Mouse (Mus musculus) hindbrain, embryonic 10.5 days (tissue): ENCODE results near the gene Usp10. TPM values are rescaled to one million over a fixed set of nuclear protein-coding genes. Genes with fewer than 3 reads are reported as not detected.

Source experiments
- DNase-seq: peaks from one replicate; pipeline ENCODE4 v3.0.0-alpha.2; 2017; ENCODE audit warnings: low spot score
- H3K27ac ChIP-seq: fragments of 300-500 bp; sonication (generic); 2 replicates; pipeline ENCODE4 v1.5.1; 2016; ENCODE audit warnings: mild to moderate bottlenecking, moderate library complexity
- H3K27me3 ChIP-seq: fragments of 300-500 bp; sonication (generic); 2 replicates; pipeline ENCODE4 v1.6.1; 2016; ENCODE audit warnings: mild to moderate bottlenecking; ENCODE audit not compliant: poor library complexity, insufficient read depth, severe bottlenecking
- H3K36me3 ChIP-seq: fragments of 300-500 bp; sonication (generic); 2 replicates; pipeline ENCODE4 v1.6.1; 2016; ENCODE audit warnings: mild to moderate bottlenecking, moderate library complexity
- H3K4me1 ChIP-seq: fragments of 300-500 bp; sonication (generic); replicated peaks from 2 replicates; pipeline ENCODE4 v1.6.1; 2016; ENCODE audit warnings: mild to moderate bottlenecking
- H3K4me3 ChIP-seq: fragments of 300-500 bp; sonication (generic); 2 replicates; pipeline ENCODE4 v1.5.1; 2016; ENCODE audit warnings: mild to moderate bottlenecking, moderate library complexity
- H3K9me3 ChIP-seq: fragments of 300-500 bp; sonication (generic); 2 replicates; pipeline ENCODE4 v1.6.1; 2016; ENCODE audit warnings: mild to moderate bottlenecking, moderate library complexity
- WGBS: fragments of 180-500 bp; shearing (Covaris S2); methylation state at CpG from one replicate; pipeline ENCODE4 v1.1.7; 2016; 5-methylcytosine and 5-hydroxymethylcytosine counted together
- polyA plus RNA-seq: library from polyadenylated mRNA; unstranded; fragments of >200 nt; fragmentation: Nextera tagmentation; extraction: Ambion mirVana; gene quantifications from 2 replicates; pipeline ENCODE4 v1.2.1, GENCODE M21; 2016

Usp10 gene
- polyA plus RNA-seq, 1 experiment from 2014 or later: 182 TPM

DNA sequence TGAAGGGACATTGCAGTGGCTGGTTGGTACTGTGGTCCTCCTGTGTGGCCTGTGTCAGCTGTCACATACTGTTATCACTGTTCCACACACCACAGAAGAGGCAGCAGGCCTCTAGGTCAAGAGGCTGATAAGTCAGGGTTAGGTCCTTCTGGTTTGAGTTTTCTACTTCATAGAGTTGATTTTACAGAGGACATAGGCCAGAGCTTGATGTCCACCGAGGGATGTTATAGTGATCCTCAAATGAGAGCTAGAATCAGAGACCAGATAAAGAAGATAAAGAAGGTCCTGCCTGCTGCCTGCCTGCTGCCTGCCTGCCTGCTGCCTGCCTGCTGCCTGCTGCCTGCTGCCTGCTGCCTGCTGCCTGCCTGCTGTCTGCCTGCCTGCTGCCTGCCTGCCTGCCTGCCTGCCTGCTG, 8.0 kb downstream of the Usp10 start:
- peaks cover 54% of the 10 kb centered on the region for H3K4me1 ChIP-seq
- H3K27ac ChIP-seq: no peak overlapping the region
- H3K9me3 ChIP-seq: no peaks in the 10 kb centered on the region
- WGBS: 83% methylated on average over 1 of the region's 1 CpGs
- no peak for DNase-seq
- no peaks in the 10 kb centered on the region for H3K27me3 ChIP-seq
- H3K4me3 ChIP-seq: no peak overlapping the region
- H3K36me3 ChIP-seq: peaks cover 47% of the 10 kb centered on the region

GRCm38 (mm10) chr8:119923259-119923658, 13.1 kb downstream of the Usp10 start:
- peaks cover 33% of the 10 kb centered on the region for H3K4me1 ChIP-seq
- no peaks in the 10 kb centered on the region for H3K9me3 ChIP-seq
- 84% methylated on average over 5 of the region's 5 CpGs for WGBS
- no peaks in the 10 kb centered on the region for H3K27me3 ChIP-seq
- no peak for DNase-seq
- no peak overlapping the region for H3K27ac ChIP-seq
- H3K4me3 ChIP-seq: no peak overlapping the region
- peaks cover 45% of the 10 kb centered on the region for H3K36me3 ChIP-seq

DNA sequence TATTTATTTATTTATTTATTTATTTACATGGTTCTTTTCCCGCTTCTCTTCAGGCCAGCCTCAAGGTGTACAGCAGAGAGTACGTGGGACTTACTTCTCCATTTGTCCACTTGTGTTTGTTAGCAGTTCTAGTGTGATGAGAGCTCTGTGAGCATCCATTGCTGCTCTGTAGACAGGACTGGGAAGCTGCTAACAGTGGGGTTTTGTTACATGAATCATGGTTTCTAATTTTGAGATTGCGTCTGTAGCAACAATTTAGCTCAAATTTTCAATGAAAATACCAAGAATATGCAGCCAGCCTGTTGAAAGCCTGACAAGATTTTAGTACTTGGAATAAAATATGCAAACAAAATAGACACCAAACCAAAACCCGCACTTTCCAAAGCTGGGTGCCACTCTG, 15.3 kb downstream of the Usp10 start:
- Histone ChIP-seq H3K27ac (no peak overlapping the region), H3K36me3 (peaks cover 35% of the 10 kb centered on the region), H3K4me3 (no peak overlapping the region), H3K9me3 (no peaks in the 10 kb centered on the region), H3K27me3 (no peaks in the 10 kb centered on the region), H3K4me1 (peaks cover 32% of the 10 kb centered on the region)
- DNase-seq: no peak
- WGBS: 92% methylated on average over 4 of the region's 4 CpGs

- Histone ChIP-seq H3K4me1 (peaks cover 29% of the 10 kb centered on the region), H3K27me3 (no peaks in the 10 kb centered on the region), H3K4me3 (no peak overlapping the region), H3K27ac (no peak overlapping the region), H3K36me3 (peaks cover 28% of the 10 kb centered on the region), H3K9me3 (no peaks in the 10 kb centered on the region)
- 91% methylated on average over 2 of the region's 2 CpGs for WGBS
- no peak for DNase-seq
Measured at GRCm38 (mm10) chr8:119926474-119926873, 16.3 kb downstream of the Usp10 start.

DNA sequence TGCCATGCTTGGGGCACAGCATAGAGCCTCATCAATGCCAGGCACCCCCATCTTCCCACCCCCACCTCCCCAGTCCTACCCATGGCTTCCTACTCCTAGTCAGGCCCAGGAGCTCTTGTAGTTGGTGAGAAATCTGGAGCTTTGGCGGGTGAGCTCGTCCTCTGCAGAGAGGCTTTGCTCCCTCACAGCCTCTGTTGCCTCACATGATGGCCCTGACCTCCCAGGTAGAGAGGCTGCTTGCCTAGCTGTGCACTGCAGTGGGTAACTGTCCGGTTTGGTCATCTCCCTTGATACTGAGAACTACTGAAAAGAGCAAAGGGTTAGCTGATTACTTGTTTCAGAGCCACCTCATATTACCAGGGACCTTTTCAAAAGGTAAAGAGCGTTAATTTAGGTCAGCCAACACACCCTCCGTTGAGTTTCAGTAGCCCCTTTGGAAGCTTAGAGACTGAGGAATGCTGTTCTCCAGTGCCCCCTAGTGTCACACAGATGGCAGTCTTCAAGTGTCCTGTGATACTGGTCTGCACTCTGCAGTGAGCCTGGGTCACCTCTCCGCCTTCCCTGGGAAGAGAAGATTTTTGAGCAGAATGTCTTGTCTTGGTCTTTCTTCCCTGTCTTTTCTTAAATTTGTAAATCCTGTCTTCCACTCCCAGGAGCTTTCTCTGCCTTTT, 17.4 kb downstream of the Usp10 start:
- DNase-seq: no peak
- peaks cover 22% of the 10 kb centered on the region for H3K4me1 ChIP-seq
- no peak overlapping the region for H3K27ac ChIP-seq
- WGBS: 56% methylated on average over 6 of the region's 6 CpGs
- no peaks in the 10 kb centered on the region for H3K9me3 ChIP-seq
- no peaks in the 10 kb centered on the region for H3K27me3 ChIP-seq
- H3K4me3 ChIP-seq: no peak overlapping the region
- H3K36me3 ChIP-seq: peaks cover 39% of the 10 kb centered on the region

- no peaks in the 10 kb centered on the region for H3K27me3 ChIP-seq
- H3K36me3 ChIP-seq: peaks cover 56% of the 10 kb centered on the region
- peaks cover 11% of the 10 kb centered on the region; the same call in 1 of the 2 replicates for H3K4me1 ChIP-seq
- H3K9me3 ChIP-seq: no peaks in the 10 kb centered on the region
- no peak overlapping the region for H3K27ac ChIP-seq
- H3K4me3 ChIP-seq: no peak overlapping the region
- 94% methylated on average over 4 of the region's 4 CpGs for WGBS
- no peak for DNase-seq
Measured at GRCm38 (mm10) chr8:119931317-119931716, 21.2 kb downstream of the Usp10 start.

- Histone ChIP-seq H3K4me3 (no peak overlapping the region), H3K4me1 (0 out of 2 replicates have a peak, but pooled peaks cover 3% of the 10 kb centered on the region)
- WGBS: 97% methylated on average over 4 of the region's 4 CpGs
Measured at GRCm38 (mm10) chr8:119933681-119934080, 23.5 kb downstream of the Usp10 start.

GRCm38 (mm10) chr8:119935541-119935940, 25.4 kb downstream of the Usp10 start:
- Histone ChIP-seq H3K4me1 (0 out of 2 replicates have a peak, but pooled peaks cover under 1% of the 10 kb centered on the region), H3K27ac (no peak overlapping the region), H3K27me3 (no peaks in the 10 kb centered on the region), H3K36me3 (peaks cover 89% of the 10 kb centered on the region), H3K4me3 (no peak overlapping the region), H3K9me3 (no peaks in the 10 kb centered on the region)
- no peak for DNase-seq
- 83% methylated on average over 6 of the region's 6 CpGs for WGBS

More at GRCm38 (mm10) chr8:119933681-119934080, 23.5 kb downstream of the Usp10 start:
- Histone ChIP-seq H3K36me3 (peaks cover 74% of the 10 kb centered on the region), H3K9me3 (no peaks in the 10 kb centered on the region), H3K27me3 (no peaks in the 10 kb centered on the region), H3K27ac (no peak overlapping the region)
- no peak for DNase-seq

DNA sequence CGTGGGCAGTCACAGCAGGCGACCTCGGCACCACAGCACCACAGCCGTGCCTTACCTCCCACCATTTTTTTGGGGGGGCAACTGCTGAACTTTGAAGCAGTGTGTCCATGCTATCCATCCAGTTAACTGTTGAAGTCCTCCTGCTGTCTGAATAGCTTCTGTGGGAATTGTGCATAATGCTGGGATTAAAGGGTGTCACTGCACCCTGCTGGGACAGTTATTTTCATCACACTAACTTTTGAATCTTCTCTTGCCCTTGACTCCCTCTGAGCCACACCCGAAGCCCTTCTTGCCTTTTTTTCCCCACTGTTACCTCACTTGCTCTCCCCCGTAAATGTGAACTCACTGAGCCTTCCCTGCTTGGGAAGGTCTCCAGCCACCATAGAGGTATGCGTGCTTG, 28.3 kb downstream of the Usp10 start:
- WGBS: 88% methylated on average over 7 of the region's 7 CpGs

DNA sequence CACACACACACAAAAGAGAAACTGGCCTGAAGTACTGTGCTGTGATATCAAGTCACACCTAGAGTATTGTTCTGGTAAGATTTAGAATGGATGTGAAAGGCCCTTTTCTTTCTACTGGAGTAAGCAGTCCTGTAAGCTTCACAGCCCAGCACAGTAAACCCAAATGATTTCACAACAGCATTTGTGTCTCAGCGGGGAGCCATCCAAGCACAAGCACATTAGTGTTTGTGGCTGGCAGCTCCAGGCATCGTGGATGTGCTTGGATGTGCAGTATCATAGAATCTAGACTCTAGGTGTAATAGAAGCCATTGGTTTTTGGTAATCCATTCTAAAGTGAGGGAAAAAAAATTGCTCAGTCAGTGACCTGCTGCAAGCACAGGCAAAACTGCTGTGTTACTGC, 29.2 kb downstream of the Usp10 start:
- 96% methylated on average over 2 of the region's 2 CpGs for WGBS
- Histone ChIP-seq H3K27me3 (no peaks in the 10 kb centered on the region), H3K9me3 (no peaks in the 10 kb centered on the region), H3K36me3 (peaks cover 97% of the 10 kb centered on the region), H3K4me1 (no peaks in the 10 kb centered on the region), H3K4me3 (no peak overlapping the region), H3K27ac (no peak overlapping the region)
- DNase-seq: no peak

More for the DNA sequence above, 28.3 kb downstream of the Usp10 start:
- Histone ChIP-seq H3K4me1 (no peaks in the 10 kb centered on the region), H3K27me3 (no peaks in the 10 kb centered on the region), H3K4me3 (no peak overlapping the region), H3K27ac (0 out of 2 replicates have a peak overlapping the region, but pooled peaks have one; percentile 35), H3K9me3 (no peaks in the 10 kb centered on the region), H3K36me3 (peaks cover 97% of the 10 kb centered on the region)
- no peak for DNase-seq

DNA sequence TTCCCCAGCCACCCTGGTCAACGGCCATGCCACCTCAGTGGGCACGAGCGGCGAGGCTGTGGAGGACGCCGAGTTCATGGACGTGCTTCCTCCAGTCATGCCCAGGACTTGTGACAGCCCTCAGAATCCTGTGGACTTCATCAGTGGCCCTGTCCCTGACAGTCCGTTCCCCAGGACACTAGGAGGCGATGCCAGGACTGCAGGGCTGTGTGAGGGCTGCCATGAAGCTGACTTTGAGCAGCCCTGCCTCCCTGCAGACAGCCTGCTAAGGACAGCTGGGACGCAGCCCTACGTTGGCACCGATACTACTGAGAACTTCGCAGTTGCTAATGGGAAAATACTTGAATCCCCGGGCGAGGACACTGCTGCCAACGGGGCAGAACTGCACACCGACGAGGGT, 31.3 kb downstream of the Usp10 start:
- Histone ChIP-seq H3K9me3 (no peaks in the 10 kb centered on the region), H3K4me3 (no peak overlapping the region), H3K36me3 (peaks cover 100% of the 10 kb centered on the region), H3K27me3 (no peaks in the 10 kb centered on the region), H3K4me1 (no peaks in the 10 kb centered on the region), H3K27ac (no peak overlapping the region)
- WGBS: 97% methylated on average over 18 of the region's 18 CpGs
- no peak for DNase-seq

DNA sequence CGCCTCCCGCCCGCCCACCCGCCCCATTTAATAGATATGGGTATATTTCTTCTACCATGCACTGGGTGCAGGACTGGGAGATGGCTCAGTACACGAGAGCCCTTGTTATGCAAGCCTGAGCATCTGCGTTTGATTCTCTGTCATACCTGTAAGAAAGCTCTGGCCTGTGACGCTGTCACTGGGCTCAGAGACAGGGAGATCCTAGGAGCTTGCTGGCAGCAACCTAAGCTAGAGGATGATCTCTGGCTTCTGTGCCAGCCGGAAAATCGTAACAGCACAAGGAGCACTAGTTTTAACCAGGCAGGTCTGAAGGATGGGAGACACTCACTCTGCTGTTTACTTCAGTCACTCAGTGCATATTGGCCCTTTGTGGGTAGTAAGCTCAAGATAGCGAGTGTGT, 33.5 kb downstream of the Usp10 start:
- Histone ChIP-seq H3K27ac (no peak overlapping the region), H3K4me3 (no peak overlapping the region), H3K9me3 (no peaks in the 10 kb centered on the region), H3K27me3 (no peaks in the 10 kb centered on the region), H3K36me3 (peaks cover 100% of the 10 kb centered on the region), H3K4me1 (peaks cover 10% of the 10 kb centered on the region)
- DNase-seq: no peak
- WGBS: 94% methylated on average over 10 of the region's 10 CpGs

DNA sequence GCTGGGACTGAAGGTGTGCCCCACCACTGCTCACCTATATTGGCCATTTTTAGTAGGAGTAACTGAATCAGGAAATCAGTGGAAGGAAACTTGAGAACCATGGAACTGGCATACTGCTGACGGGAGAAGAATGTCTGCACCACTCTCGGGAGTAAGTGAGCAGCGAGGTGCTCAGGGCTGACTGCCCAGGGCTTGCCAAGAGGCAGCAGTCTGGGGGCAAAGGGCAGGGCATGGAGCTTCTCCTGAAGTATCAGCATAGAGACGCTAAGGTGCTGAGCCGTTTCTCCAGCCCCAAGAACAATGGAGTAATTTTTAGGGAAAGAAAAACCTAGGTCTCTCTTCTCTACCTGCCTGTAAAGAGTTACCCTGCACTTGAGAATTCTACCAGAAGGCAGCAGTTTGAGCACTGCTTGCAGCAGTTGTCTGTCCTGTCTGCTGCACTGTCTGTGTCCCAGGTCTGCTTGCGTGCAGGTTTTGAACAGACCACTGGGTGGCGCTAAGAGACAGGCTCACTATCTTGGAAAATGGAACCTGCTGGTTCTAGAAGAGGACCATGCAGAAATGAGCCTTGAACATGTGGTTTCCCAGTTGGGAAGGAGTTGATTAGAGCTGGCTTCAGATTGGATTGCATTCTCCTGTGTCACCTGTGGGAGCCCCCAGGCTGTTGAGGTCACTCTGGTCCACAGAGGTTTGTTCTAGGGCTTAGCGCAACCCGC, 34.1 kb downstream of the Usp10 start:
- Histone ChIP-seq H3K4me3 (no peak overlapping the region), H3K27me3 (no peaks in the 10 kb centered on the region), H3K27ac (no peak overlapping the region), H3K4me1 (peaks cover 13% of the 10 kb centered on the region), H3K36me3 (peaks cover 100% of the 10 kb centered on the region), H3K9me3 (no peaks in the 10 kb centered on the region)
- WGBS: 65% methylated on average over 9 of the region's 9 CpGs
- peak; percentile 77 for DNase-seq
